Mouse (Mus musculus): Measurements from ENCODE around the gene Nmur1. TPM values are rescaled to one million over a fixed set of nuclear protein-coding genes. Genes with fewer than 3 reads are reported as not detected.

Nmur1 gene
- polyA plus RNA-seq, 1 experiment = 11.7 TPM

DNA sequence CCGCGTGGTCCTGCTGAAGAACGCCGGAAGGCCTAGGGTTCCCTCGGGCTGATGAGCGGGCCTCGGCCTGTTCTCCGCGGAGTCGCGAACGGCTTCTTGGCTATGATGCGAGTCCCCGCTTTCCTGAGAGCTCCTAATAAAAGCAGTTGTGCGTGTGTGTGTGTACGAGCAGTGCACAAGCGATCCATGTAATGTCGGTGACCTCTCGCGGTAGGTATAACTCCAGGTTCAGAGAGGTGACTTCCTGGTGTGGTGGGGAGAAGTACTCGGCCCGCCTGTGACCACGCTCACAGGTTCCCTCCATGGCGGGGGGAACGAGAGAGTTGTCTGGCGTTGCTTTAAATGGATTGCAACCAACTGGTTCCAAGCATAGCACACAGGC, 66.2 kb downstream of the Nmur1 start:
- Histone ChIP-seq H3K27me3 (ENCODE audit: control insufficient read depth, insufficient read depth, low read length) (no peaks in the 10 kb centered on the region), H3K4me1 (ENCODE audit: control insufficient read depth, insufficient read depth, low read length) (peaks cover 6% of the 10 kb centered on the region), H3K27ac (ENCODE audit: control insufficient read depth, insufficient read depth, low read depth, low read length) (peak overlapping the region; percentile 86), H3K36me3 (ENCODE audit: control insufficient read depth, insufficient read depth, low read length) (no peaks in the 10 kb centered on the region), H3K4me3 (ENCODE audit: control insufficient read depth, low read depth, low read length) (peak overlapping the region; percentile 96)
- TF ChIP-seq POLR2A (IDR thresholded peaks at IDR 0.05; ENCODE audit: control insufficient read depth, low read depth, low read length) = no peak; the same call in 1 of the 2 replicates
- TF ChIP-seq CTCF (IDR thresholded peaks at IDR 0.05; ENCODE audit: control insufficient read depth, insufficient read depth, insufficient replicate concordance, low read depth, low read length) = no peak

DNA sequence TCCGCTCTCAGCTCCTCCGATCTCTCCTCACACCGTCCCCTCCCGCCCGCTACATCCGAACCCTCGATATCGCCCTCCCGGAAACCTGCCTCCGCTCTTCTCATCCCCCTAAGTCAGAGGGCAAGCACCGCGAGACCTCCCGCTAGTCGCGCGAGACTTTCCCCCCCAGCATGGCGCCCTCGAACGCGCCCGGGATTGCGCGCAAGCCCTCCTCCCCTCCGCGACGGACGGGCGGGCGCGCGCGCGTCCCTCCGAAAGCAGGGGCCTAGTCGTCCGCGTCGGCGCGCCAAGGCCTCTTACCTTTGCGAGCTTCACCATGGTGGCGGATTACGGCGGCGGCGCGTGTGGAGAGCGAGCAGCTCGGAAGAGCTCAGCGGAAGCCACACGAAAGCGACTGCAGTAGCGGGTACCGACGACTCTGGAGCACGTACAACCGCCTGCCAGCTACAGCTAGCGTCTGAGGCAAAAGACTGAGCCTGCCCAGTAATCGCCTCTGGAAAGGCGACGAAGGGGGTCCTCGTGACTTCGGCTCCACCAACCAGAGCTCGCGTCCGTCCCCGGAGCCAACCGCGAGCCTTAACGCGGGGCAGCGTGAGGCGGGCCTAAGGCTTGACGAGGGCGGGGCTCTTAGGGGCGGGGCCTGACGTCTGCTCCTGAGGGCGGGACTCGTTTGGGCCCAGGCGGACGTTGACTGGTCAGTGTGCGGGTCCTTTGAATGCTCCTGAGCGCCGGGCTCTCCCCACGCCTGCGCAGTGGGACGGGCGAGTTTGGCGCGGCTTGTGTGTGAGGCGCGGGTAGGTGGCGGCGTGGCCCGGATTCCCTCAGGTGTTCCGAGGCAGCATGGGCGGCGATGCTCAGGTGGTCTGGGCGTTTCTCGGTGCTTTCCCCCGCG, 66.9 kb downstream of the Nmur1 start, which contains the start of gene Ncl:
TSS of gene Ncl (minus strand) at position 495 of the 892 bp plus-strand sequence.
- no peaks in the 10 kb centered on the region; the same call in 1 of the 2 replicates for H3K36me3 ChIP-seq (ENCODE audit: control insufficient read depth, insufficient read depth, low read length)
- no peaks in the 10 kb centered on the region for H3K27me3 ChIP-seq (ENCODE audit: control insufficient read depth, insufficient read depth, low read length)
- peak within 1 kb of the TSS; percentile 96 for H3K4me3 ChIP-seq (ENCODE audit: control insufficient read depth, low read depth, low read length)
- H3K4me1 ChIP-seq (ENCODE audit: control insufficient read depth, insufficient read depth, low read length) = peaks cover 6% of the 10 kb centered on the region
- H3K27ac ChIP-seq (ENCODE audit: control insufficient read depth, insufficient read depth, low read depth, low read length) = peak within 1 kb of the TSS; percentile 98
- peak; percentile 91 for TF ChIP-seq POLR2A (IDR thresholded peaks at IDR 0.05; ENCODE audit: control insufficient read depth, low read depth, low read length)
- TF ChIP-seq CTCF (IDR thresholded peaks at IDR 0.05; ENCODE audit: control insufficient read depth, insufficient read depth, insufficient replicate concordance, low read depth, low read length) = no peak

DNA sequence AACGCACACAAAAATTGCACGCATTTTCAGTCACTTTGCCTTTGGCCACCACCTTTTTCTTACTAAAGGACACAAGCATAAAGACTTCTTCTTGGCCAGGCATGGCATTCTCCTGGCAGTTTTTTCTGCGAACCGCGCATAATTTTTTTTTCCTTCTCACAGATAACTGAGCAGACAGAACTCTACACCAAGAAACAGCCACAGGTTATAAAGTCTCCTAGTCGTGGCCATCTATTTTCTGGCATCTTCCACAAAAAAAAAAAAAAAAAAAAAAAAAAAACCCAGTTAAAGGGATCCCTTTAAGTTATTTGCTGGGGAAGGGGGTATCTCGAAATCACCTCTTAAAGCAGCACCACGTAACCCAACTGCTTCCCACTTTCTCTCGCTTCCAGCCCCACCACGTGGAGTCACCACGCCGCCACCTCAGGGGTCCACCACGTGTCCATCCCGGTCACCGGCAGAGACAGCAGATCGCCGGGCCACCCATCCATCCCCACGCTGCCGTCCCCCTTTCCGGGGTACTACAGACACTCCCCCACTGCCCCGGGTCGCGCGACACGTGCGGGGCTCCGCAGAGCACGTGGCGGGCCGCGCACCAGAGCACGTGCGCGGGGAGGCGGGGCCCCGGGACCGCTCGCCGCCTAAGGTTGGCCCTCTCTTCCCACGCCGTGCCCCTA, 67.7 kb downstream of the Nmur1 start:
- no peaks in the 10 kb centered on the region; the same call in 1 of the 2 replicates for H3K36me3 ChIP-seq (ENCODE audit: control insufficient read depth, insufficient read depth, low read length)
- TF ChIP-seq POLR2A (IDR thresholded peaks at IDR 0.05; ENCODE audit: control insufficient read depth, low read depth, low read length) = no peak
- no peak for TF ChIP-seq CTCF (IDR thresholded peaks at IDR 0.05; ENCODE audit: control insufficient read depth, insufficient read depth, insufficient replicate concordance, low read depth, low read length)
- H3K27ac ChIP-seq (ENCODE audit: control insufficient read depth, insufficient read depth, low read depth, low read length) = peak overlapping the region; percentile 98
- peak overlapping the region; percentile 96 for H3K4me3 ChIP-seq (ENCODE audit: control insufficient read depth, low read depth, low read length)
- no peaks in the 10 kb centered on the region for H3K27me3 ChIP-seq (ENCODE audit: control insufficient read depth, insufficient read depth, low read length)
- peaks cover 6% of the 10 kb centered on the region for H3K4me1 ChIP-seq (ENCODE audit: control insufficient read depth, insufficient read depth, low read length)

DNA sequence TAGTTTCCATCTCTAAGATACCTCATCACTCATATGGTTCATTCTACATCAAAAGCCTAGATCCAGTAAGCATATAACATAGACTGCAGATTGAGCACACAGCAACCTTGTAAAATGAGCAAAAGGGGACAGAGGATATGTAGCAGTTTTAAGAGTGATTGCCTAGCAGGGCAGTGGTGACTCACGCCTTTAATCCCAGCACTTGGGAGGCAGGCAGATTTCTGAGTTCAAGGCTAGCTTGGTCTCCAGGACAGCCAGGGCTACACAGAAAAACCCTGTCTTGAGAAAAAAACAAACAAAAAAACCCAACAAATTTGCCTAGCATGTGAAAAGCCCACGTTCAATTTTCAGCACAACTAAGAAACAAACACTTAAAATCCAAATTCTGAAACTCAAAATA, 71.8 kb downstream of the Nmur1 start:
- no peaks in the 10 kb centered on the region for H3K27me3 ChIP-seq (ENCODE audit: control insufficient read depth, insufficient read depth, low read length)
- H3K36me3 ChIP-seq (ENCODE audit: control insufficient read depth, insufficient read depth, low read length) = peaks cover 1% of the 10 kb centered on the region; the same call in 1 of the 2 replicates

DNA sequence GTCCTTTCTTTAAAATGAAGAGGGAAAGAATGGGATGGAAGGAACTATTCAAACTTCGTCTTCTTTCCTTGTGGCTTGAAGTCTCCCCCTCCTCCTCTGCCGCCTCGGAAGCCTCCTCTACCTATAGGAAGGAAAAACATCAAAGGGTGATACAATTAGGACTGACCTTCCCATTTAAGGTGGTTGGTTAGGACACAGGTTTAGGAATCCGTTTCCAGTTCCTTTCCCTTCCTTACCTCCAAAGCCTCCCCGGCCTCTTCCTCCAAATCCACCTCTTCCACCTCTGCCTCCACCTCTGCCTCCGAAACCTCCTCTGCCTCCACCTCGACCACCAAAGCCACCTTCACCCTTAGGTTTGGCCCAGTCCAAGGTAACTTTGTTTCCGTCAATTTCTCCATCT, 75.5 kb downstream of the Nmur1 start:
- Histone ChIP-seq H3K36me3 (ENCODE audit: control insufficient read depth, insufficient read depth, low read length) (peaks cover 1% of the 10 kb centered on the region; the same call in 1 of the 2 replicates), H3K27ac (ENCODE audit: control insufficient read depth, insufficient read depth, low read depth, low read length) (no peak overlapping the region), H3K4me1 (ENCODE audit: control insufficient read depth, insufficient read depth, low read length) (no peaks in the 10 kb centered on the region), H3K27me3 (ENCODE audit: control insufficient read depth, insufficient read depth, low read length) (no peaks in the 10 kb centered on the region), H3K4me3 (ENCODE audit: control insufficient read depth, low read depth, low read length) (no peak overlapping the region)
- no peak for TF ChIP-seq CTCF (IDR thresholded peaks at IDR 0.05; ENCODE audit: control insufficient read depth, insufficient read depth, insufficient replicate concordance, low read depth, low read length)
- no peak for TF ChIP-seq POLR2A (IDR thresholded peaks at IDR 0.05; ENCODE audit: control insufficient read depth, low read depth, low read length)

More for the DNA sequence above, 71.8 kb downstream of the Nmur1 start:
- H3K4me1 ChIP-seq (ENCODE audit: control insufficient read depth, insufficient read depth, low read length) = peaks cover 2% of the 10 kb centered on the region; the same call in 1 of the 2 replicates
- H3K27ac ChIP-seq (ENCODE audit: control insufficient read depth, insufficient read depth, low read depth, low read length) = no peak overlapping the region
- no peak overlapping the region for H3K4me3 ChIP-seq (ENCODE audit: control insufficient read depth, low read depth, low read length)
- TF ChIP-seq POLR2A (IDR thresholded peaks at IDR 0.05; ENCODE audit: control insufficient read depth, low read depth, low read length) = no peak
- TF ChIP-seq CTCF (IDR thresholded peaks at IDR 0.05; ENCODE audit: control insufficient read depth, insufficient read depth, insufficient replicate concordance, low read depth, low read length) = no peak

DNA sequence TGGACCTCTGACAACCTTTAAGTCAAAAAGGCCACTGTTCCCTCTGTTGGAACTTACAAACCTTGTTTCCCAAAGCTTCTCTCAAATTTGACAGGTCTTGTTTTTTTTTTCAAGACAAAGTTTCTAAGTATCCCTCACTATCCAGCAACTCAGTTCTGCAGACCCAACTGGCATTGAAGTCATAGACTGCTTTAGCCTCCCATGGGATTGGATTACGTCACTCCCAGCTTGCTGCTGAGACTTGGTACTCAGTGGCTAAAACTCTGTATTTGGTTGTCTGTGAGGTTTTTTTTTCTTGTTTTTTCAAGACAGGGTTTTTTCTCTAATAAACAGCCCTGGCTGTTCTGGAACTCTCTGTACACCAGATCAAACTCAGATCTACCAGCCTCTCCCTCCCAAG, 76.3 kb downstream of the Nmur1 start:
- TF ChIP-seq CTCF (IDR thresholded peaks at IDR 0.05; ENCODE audit: control insufficient read depth, insufficient read depth, insufficient replicate concordance, low read depth, low read length) (no peak), POLR2A (IDR thresholded peaks at IDR 0.05; ENCODE audit: control insufficient read depth, low read depth, low read length) (no peak)
- Histone ChIP-seq H3K27ac (ENCODE audit: control insufficient read depth, insufficient read depth, low read depth, low read length) (no peak overlapping the region), H3K27me3 (ENCODE audit: control insufficient read depth, insufficient read depth, low read length) (no peaks in the 10 kb centered on the region), H3K4me3 (ENCODE audit: control insufficient read depth, low read depth, low read length) (no peak overlapping the region), H3K36me3 (ENCODE audit: control insufficient read depth, insufficient read depth, low read length) (peaks cover 1% of the 10 kb centered on the region; the same call in 1 of the 2 replicates), H3K4me1 (ENCODE audit: control insufficient read depth, insufficient read depth, low read length) (no peaks in the 10 kb centered on the region)

DNA sequence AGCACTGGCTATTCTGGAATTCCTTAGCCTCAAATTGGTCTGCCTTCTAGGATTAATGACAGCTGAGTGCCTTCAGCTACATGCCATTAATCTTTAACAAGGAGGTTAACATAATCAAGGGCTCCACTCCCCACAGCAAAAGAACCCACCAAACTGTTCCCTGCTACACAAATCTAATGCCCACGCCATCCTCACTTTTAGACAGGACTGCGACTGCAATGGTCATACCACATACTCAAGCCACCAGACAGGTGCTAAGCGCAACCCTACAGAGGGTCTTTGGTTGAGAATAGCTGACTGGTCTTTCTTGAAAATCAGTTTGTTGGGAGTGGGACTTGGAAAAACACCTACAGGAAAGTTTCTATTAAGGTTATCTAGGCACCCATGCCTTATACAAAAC, 76.8 kb downstream of the Nmur1 start:
- H3K36me3 ChIP-seq (ENCODE audit: control insufficient read depth, insufficient read depth, low read length) = peaks cover 1% of the 10 kb centered on the region; the same call in 1 of the 2 replicates
- TF ChIP-seq CTCF (IDR thresholded peaks at IDR 0.05; ENCODE audit: control insufficient read depth, insufficient read depth, insufficient replicate concordance, low read depth, low read length) (no peak), POLR2A (IDR thresholded peaks at IDR 0.05; ENCODE audit: control insufficient read depth, low read depth, low read length) (no peak)
- no peaks in the 10 kb centered on the region for H3K4me1 ChIP-seq (ENCODE audit: control insufficient read depth, insufficient read depth, low read length)
- H3K27me3 ChIP-seq (ENCODE audit: control insufficient read depth, insufficient read depth, low read length) = no peaks in the 10 kb centered on the region
- no peak overlapping the region for H3K4me3 ChIP-seq (ENCODE audit: control insufficient read depth, low read depth, low read length)
- no peak overlapping the region for H3K27ac ChIP-seq (ENCODE audit: control insufficient read depth, insufficient read depth, low read depth, low read length)

Measured in testis, adult 2 months (tissue).